Mouse (Mus musculus): Measurements from ENCODE around the gene Sec24a. TPM values are rescaled to one million over a fixed set of nuclear protein-coding genes. Genes with fewer than 3 reads are reported as not detected.

Gene Sec24a
- 10 to 100 TPM; 59.1 to 76.4 TPM for total RNA-seq (2023)

DNA sequence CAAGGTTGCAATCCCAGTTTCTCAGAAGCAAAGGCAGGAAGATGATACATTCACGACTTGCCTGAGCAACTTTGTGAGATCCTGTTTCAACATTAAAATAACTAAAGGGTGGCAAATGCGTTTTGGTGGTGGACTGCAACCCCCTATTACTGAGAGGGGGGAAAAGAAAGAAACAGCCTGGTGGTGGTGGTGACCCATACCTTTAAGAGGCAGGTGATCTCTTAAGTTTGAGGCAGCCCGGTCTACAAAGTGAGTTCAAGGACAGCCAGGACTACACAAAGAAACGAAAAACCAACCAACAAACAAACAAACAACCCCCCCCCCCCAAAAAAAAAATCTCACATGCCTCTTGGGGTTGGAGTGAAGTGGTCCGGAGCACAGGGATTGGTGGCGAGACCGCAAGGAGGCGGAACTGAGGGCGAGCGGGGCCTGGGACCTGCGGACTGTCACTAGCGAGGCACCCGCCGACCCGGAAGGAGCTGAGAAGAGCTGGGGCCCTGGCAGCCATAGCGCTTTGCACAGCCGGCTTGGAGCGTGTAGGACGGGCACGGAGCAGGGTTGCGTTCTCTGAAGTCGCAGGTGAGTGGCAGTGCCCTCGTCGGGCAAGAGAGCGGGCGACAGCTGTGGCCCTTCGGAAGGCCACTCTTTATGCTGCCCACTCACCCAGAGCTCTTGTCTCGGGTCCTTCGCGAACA lies at the start of gene Sec24a, which contains the start of gene Sar1b:
Gene Sec24a (minus strand): TSS at position 422 of the 695 bp plus-strand sequence.
Gene Sar1b (plus strand): TSS at position 475 of the 695 bp plus-strand sequence.

DNA sequence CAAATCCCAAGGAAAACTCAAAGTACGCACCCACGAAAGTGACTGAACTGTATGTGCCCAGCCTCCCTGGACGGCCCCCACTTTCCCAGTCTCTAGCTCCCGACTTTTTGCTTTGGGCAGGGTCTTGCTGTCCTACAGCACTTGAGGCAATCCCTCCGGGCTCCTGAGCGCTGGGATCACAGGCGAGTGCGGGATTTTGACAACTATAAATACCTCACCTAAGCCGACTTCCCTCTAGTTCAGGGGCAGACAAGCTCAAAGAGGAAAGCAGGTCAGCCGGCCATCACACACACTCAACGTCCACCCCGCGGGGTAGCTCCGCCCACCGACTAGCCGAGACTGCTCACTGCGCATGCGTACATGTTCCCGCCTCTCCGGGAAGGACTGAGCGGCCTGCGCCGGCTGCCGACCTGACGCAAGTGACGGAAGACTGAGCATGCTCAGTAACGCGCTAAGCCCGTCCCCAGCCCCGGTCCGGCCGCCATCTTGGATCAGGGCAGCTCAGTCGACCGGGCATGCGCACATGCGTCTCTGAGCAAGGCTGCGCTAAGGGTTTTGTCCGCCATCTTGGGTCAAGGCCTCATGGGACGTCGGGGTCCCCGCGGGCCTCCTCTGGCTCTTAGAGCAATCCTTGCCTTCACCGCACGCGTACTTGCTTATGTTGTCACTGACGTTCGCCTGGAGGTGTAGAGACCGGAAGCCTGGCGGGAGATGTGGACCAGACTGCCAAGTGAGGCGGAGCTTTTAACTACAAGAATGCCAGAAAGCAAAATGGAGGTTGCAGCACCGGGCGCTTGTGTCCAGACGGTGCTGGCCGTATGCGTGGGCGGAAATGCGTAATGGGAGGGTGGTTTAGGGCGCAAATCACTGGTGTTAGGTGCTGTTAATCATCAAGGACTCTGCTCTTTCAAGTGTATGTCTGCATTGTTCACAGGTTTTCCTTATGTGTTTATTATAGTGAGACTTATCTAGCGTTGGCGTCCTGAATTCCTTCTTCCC lies 74.8 kb downstream of the Sec24a start, which contains the start of gene 0610009B22Rik:
Gene 0610009B22Rik (minus strand): TSS at position 545 of the 999 bp plus-strand sequence.

GRCm38 (mm10) chr11:51650691-51651515 lies 112.5 kb downstream of the Sec24a start, which contains the start of the genes N4bp3 and D930048N14Rik:
N4bp3 (minus strand) TSS chr11:51650842.
D930048N14Rik (plus strand) TSS chr11:51650954.

Other genes with a start within 250 kb of the Sec24a start
- gene Phykpl, start 178.9 kb downstream of the Sec24a start, total RNA-seq (2023): 10 to 100 TPM; 21.4 to 28.5 TPM
- 100 to 1,000 TPM; 247 to 261 TPM for gene Hnrnpab, start 156.8 kb downstream of the Sec24a start, total RNA-seq (2023)
- gene Nhp2, start 143.9 kb downstream of the Sec24a start, total RNA-seq (2023): 10 to 100 TPM; 54.4 to 59.9 TPM
- gene Rmnd5b, start 127.7 kb downstream of the Sec24a start, total RNA-seq (2023): 100 to 1,000 TPM in 1 of 2 experiments, 10 to 100 TPM in 1; 90.1 to 123 TPM
- 10 to 100 TPM; 25.7 to 27.9 TPM for gene N4bp3, start 112.8 kb downstream of the Sec24a start, total RNA-seq (2023)
- 1 to 10 TPM; 3.1 to 4.1 TPM for gene D930048N14Rik, start 112.7 kb downstream of the Sec24a start, total RNA-seq (2023)
- gene 0610009B22Rik, start 74.8 kb downstream of the Sec24a start, total RNA-seq (2023): 10 to 100 TPM in 1 of 2 experiments, 1 to 10 TPM in 1; 8.7 to 10.5 TPM
- 10 to 100 TPM; 29.3 to 37.8 TPM for gene Sar1b, start 53 bp upstream of the Sec24a start, total RNA-seq (2023)
- gene Jade2, start 94.0 kb upstream of the Sec24a start, total RNA-seq (2023): 10 to 100 TPM; 69.9 to 75.1 TPM
- 10 to 100 TPM; 53.6 to 54.1 TPM for gene Cdkn2aipnl, start 204.0 kb upstream of the Sec24a start, total RNA-seq (2023)
- 100 to 1,000 TPM; 182 to 188 TPM for gene Ube2b, start 237.1 kb upstream of the Sec24a start, total RNA-seq (2023)
- 1 to 10 TPM; 4.7 to 7.8 TPM for gene Cdkl3, start 240.6 kb upstream of the Sec24a start, total RNA-seq (2023)

Measured in B cell, adult 67 days (primary cell).